Mouse (Mus musculus): ENCODE measurements at regions not wholly inside any gene's neighbourhood (a gene's known extent, or its start where the extent isn't known, plus 50 kb on each side); places are given as distances from the start of the nearest gene placed in this dataset.

- Histone ChIP-seq H3K27ac (ENCODE audit: low read length) (no peak overlapping the region), H3K4me1 (ENCODE audit: control insufficient read depth, insufficient read depth, low read length) (no peaks in the 10 kb centered on the region)
These were observed 1666.1 kb upstream of the B3galt2 start for GRCm38 (mm10) chr1:141974329-141974728.

GRCm38 (mm10) chr1:141999769-142000168, 1640.7 kb upstream of the B3galt2 start:
- H3K36me3 ChIP-seq (ENCODE audit: control insufficient read depth, insufficient read depth, low read length), result no peaks in the 10 kb centered on the region
- H3K9ac ChIP-seq (ENCODE audit: low read depth, low read length), result no peak overlapping the region
- H3K4me1 ChIP-seq (ENCODE audit: control insufficient read depth, insufficient read depth, low read length), result no peaks in the 10 kb centered on the region
- H3K27me3 ChIP-seq (ENCODE audit: control insufficient read depth, insufficient read depth, low read depth, low read length), result no peaks in the 10 kb centered on the region
- H3K4me2 ChIP-seq (ENCODE audit: low read length), result no peak overlapping the region
- H3K27ac ChIP-seq (ENCODE audit: low read length), result no peak overlapping the region
- ATAC-seq, result no peak
- H3K9me3 ChIP-seq (replicated peaks; ENCODE audit: control insufficient read depth, low read length, poor library complexity, severe bottlenecking), result no peaks in the 10 kb centered on the region
- H3K4me3 ChIP-seq (ENCODE audit: low read depth, low read length), result no peak overlapping the region

More at GRCm38 (mm10) chr1:141974329-141974728, 1666.1 kb upstream of the B3galt2 start:
- Histone ChIP-seq H3K27me3 (ENCODE audit: control insufficient read depth, insufficient read depth, low read depth, low read length) (no peaks in the 10 kb centered on the region), H3K4me3 (ENCODE audit: low read depth, low read length) (no peak overlapping the region), H3K9me3 (replicated peaks; ENCODE audit: control insufficient read depth, low read length, poor library complexity, severe bottlenecking) (no peaks in the 10 kb centered on the region), H3K4me2 (ENCODE audit: low read length) (no peak overlapping the region), H3K36me3 (ENCODE audit: control insufficient read depth, insufficient read depth, low read length) (no peaks in the 10 kb centered on the region), H3K9ac (ENCODE audit: low read depth, low read length) (no peak overlapping the region)
- ATAC-seq, result no peak

DNA sequence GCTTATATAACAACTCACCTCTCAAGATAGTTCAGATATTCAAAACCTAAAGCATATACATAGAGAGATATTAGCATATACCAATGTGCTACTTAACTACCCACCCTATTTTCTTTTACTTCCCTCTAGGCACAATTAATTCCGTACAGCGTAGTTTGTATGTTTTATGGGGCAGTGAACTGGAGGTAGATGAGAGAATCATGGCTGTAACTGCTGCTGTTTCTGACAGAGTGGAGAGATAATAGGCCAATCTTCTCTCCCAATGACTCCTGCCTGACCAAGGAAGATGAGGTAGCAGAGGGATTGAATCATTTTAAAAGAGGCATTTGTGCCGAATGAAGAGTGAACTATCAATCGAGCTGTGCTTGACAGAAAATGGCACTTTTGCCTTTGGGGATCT, 1640.1 kb upstream of the B3galt2 start:
- Histone ChIP-seq H3K4me1 (ENCODE audit: control insufficient read depth, insufficient read depth, low read length) (no peaks in the 10 kb centered on the region), H3K4me3 (ENCODE audit: low read depth, low read length) (no peak overlapping the region), H3K36me3 (ENCODE audit: control insufficient read depth, insufficient read depth, low read length) (no peaks in the 10 kb centered on the region), H3K27me3 (ENCODE audit: control insufficient read depth, insufficient read depth, low read depth, low read length) (no peaks in the 10 kb centered on the region), H3K9ac (ENCODE audit: low read depth, low read length) (no peak overlapping the region), H3K4me2 (ENCODE audit: low read length) (no peak overlapping the region), H3K9me3 (replicated peaks; ENCODE audit: control insufficient read depth, low read length, poor library complexity, severe bottlenecking) (no peaks in the 10 kb centered on the region), H3K27ac (ENCODE audit: low read length) (no peak overlapping the region)
- WGBS, result 72% methylated on average over 4 of the region's 4 CpGs
- no peak for ATAC-seq

- Histone ChIP-seq H3K27ac (ENCODE audit: low read length) (no peak overlapping the region), H3K9me3 (replicated peaks; ENCODE audit: control insufficient read depth, low read length, poor library complexity, severe bottlenecking) (no peaks in the 10 kb centered on the region), H3K4me2 (ENCODE audit: low read length) (no peak overlapping the region), H3K36me3 (ENCODE audit: control insufficient read depth, insufficient read depth, low read length) (no peaks in the 10 kb centered on the region), H3K4me3 (ENCODE audit: low read depth, low read length) (no peak overlapping the region), H3K27me3 (ENCODE audit: control insufficient read depth, insufficient read depth, low read depth, low read length) (no peaks in the 10 kb centered on the region), H3K4me1 (ENCODE audit: control insufficient read depth, insufficient read depth, low read length) (no peaks in the 10 kb centered on the region), H3K9ac (ENCODE audit: low read depth, low read length) (no peak overlapping the region)
- 77% methylated on average over 1 of the region's 1 CpGs for whole genome bisulfite sequencing
- no peak for ATAC-seq
These were observed 1634.1 kb upstream of the B3galt2 start for GRCm38 (mm10) chr1:142006316-142006715.

DNA sequence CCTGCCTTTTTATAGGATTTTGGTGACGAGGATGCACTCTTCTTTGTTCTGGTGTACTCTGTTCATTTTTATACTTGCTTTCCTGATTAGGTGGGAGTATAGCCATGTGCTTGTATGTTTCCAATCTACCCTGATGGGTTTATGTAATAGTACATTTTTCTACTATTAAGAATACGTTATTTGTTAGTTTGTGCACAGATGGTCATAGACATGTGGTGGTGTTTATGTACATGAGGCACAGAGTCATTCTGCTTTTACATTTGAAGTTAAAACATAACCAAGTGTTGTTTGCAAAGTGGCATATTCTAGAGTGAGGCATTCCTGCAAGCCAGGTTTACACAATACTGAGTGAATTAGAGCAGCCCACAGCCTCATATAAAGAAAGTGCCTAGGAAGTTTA, 1597.7 kb upstream of the B3galt2 start:
- ATAC-seq, result no peak
- WGBS, result 87% methylated on average over 2 of the region's 2 CpGs
- Histone ChIP-seq H3K4me3 (ENCODE audit: low read depth, low read length) (no peak overlapping the region), H3K4me2 (ENCODE audit: low read length) (no peak overlapping the region), H3K4me1 (ENCODE audit: control insufficient read depth, insufficient read depth, low read length) (no peaks in the 10 kb centered on the region), H3K9me3 (replicated peaks; ENCODE audit: control insufficient read depth, low read length, poor library complexity, severe bottlenecking) (no peaks in the 10 kb centered on the region), H3K9ac (ENCODE audit: low read depth, low read length) (no peak overlapping the region), H3K27me3 (ENCODE audit: control insufficient read depth, insufficient read depth, low read depth, low read length) (no peaks in the 10 kb centered on the region), H3K27ac (ENCODE audit: low read length) (no peak overlapping the region), H3K36me3 (ENCODE audit: control insufficient read depth, insufficient read depth, low read length) (no peaks in the 10 kb centered on the region)

- no peaks in the 10 kb centered on the region for H3K36me3 ChIP-seq (ENCODE audit: control insufficient read depth, insufficient read depth, low read length)
- H3K4me3 ChIP-seq (ENCODE audit: low read depth, low read length), result no peak overlapping the region
- H3K27ac ChIP-seq (ENCODE audit: low read length), result no peak overlapping the region
- no peaks in the 10 kb centered on the region for H3K9me3 ChIP-seq (replicated peaks; ENCODE audit: control insufficient read depth, low read length, poor library complexity, severe bottlenecking)
- no peaks in the 10 kb centered on the region for H3K27me3 ChIP-seq (ENCODE audit: control insufficient read depth, insufficient read depth, low read depth, low read length)
- no peaks in the 10 kb centered on the region for H3K4me1 ChIP-seq (ENCODE audit: control insufficient read depth, insufficient read depth, low read length)
- no peak overlapping the region for H3K9ac ChIP-seq (ENCODE audit: low read depth, low read length)
- no peak for ATAC-seq
- no peak overlapping the region for H3K4me2 ChIP-seq (ENCODE audit: low read length)
These were observed 1585.3 kb upstream of the B3galt2 start for GRCm38 (mm10) chr1:142055207-142055606.

All from midbrain, embryonic 16.5 days (tissue).